Mouse (Mus musculus) forebrain, embryonic 11.5 days (tissue): ENCODE data around the gene Gstp3. TPM values are rescaled to one million over a fixed set of nuclear protein-coding genes. Genes with fewer than 3 reads are reported as not detected.

Source experiments
- ATAC-seq: fragments of 200-750 bp; cut with Nextera tagmentation; replicated peaks from 2 replicates; pipeline ENCODE4 v1.8.0; 2017; ENCODE audit warnings: moderate TSS enrichment; ENCODE audit not compliant: low FRiP score
- DNase-seq: peaks from one replicate; pipeline ENCODE4 v3.0.0-alpha.2; 2017; ENCODE audit warnings: low spot score
- H3K27ac ChIP-seq: fragments of 300-500 bp; sonication (generic); 2 replicates; pipeline ENCODE4 v1.5.1; 2014; ENCODE audit warnings: low read depth, low read length
- H3K27me3 ChIP-seq: fragments of 300-500 bp; sonication (generic); 2 replicates; pipeline ENCODE4 v1.6.1; 2014; ENCODE audit warnings: mild to moderate bottlenecking, low read length, mixed read lengths; ENCODE audit not compliant: control insufficient read depth, insufficient read depth
- H3K36me3 ChIP-seq: fragments of 300-500 bp; sonication (generic); 2 replicates; pipeline ENCODE4 v1.6.1; 2014; ENCODE audit warnings: mild to moderate bottlenecking, low read length, moderate library complexity, mixed read lengths; ENCODE audit not compliant: control insufficient read depth, insufficient read depth
- H3K4me1 ChIP-seq: fragments of 300-500 bp; sonication (generic); replicated peaks from 2 replicates; pipeline ENCODE4 v1.6.1; 2014; ENCODE audit warnings: low read length, mixed read lengths; ENCODE audit not compliant: control insufficient read depth, insufficient read depth
- H3K4me2 ChIP-seq: fragments of 300-500 bp; sonication (generic); 2 replicates; pipeline ENCODE4 v1.6.1; 2014; ENCODE audit warnings: low read depth, mild to moderate bottlenecking, low read length, moderate library complexity, mixed read lengths; ENCODE audit not compliant: severe bottlenecking
- H3K4me3 ChIP-seq: fragments of 300-500 bp; sonication (generic); 2 replicates; pipeline ENCODE4 v1.5.1; 2014; ENCODE audit warnings: low read depth, low read length
- H3K9ac ChIP-seq: fragments of 300-500 bp; sonication (generic); 2 replicates; pipeline ENCODE4 v1.6.1; 2014; ENCODE audit warnings: low read length
- H3K9me3 ChIP-seq: fragments of 300-500 bp; sonication (generic); 2 replicates; pipeline ENCODE4 v1.6.1; 2016; ENCODE audit warnings: low read length, mixed read lengths; ENCODE audit not compliant: control insufficient read depth
- WGBS: fragments of 180-500 bp; shearing (Covaris S2); extraction: QIAGEN DNeasy Blood & Tissue Kit; methylation state at CpG from one replicate; pipeline ENCODE4 v1.1.7; 2014; 5-methylcytosine and 5-hydroxymethylcytosine counted together
- polyA plus RNA-seq: library from polyadenylated mRNA; unstranded; fragments of >200 nt; fragmentation: Nextera tagmentation; extraction: Ambion mirVana; gene quantifications from 2 replicates; pipeline ENCODE4 v1.2.1, GENCODE M21; 2014

Gstp3 gene
- polyA plus RNA-seq, 1 experiment from 2014 or later = not detected

- Histone ChIP-seq H3K27me3 (no peaks in the 10 kb centered on the region), H3K9ac (no peak overlapping the region), H3K4me3 (no peak overlapping the region), H3K36me3 (no peaks in the 10 kb centered on the region), H3K4me2 (no peak overlapping the region), H3K9me3 (no peaks in the 10 kb centered on the region), H3K27ac (no peak overlapping the region), H3K4me1 (no peaks in the 10 kb centered on the region)
- WGBS = 92% methylated on average over 15 of the region's 15 CpGs
- DNase-seq (peak; percentile 42), ATAC-seq (no peak)
Observed at GRCm38 (mm10) chr19:4086156-4086555, 26.8 kb upstream of the Gstp3 start.

- DNase-seq (no peak), ATAC-seq (no peak)
- no peaks in the 10 kb centered on the region for H3K9me3 ChIP-seq
- no peaks in the 10 kb centered on the region for H3K4me1 ChIP-seq
- no peaks in the 10 kb centered on the region for H3K36me3 ChIP-seq
- WGBS = 93% methylated on average over 1 of the region's 1 CpGs
- H3K4me3 ChIP-seq = no peak overlapping the region
- no peak overlapping the region for H3K9ac ChIP-seq
- no peak overlapping the region for H3K4me2 ChIP-seq
- no peak overlapping the region for H3K27ac ChIP-seq
- H3K27me3 ChIP-seq = no peaks in the 10 kb centered on the region
Observed at GRCm38 (mm10) chr19:4084984-4085383, 25.6 kb upstream of the Gstp3 start.

- WGBS = 28% methylated on average over 8 of the region's 8 CpGs
- peak; percentile 51 for DNase-seq
- no peak overlapping the region for H3K9ac ChIP-seq
- no peak overlapping the region for H3K4me3 ChIP-seq
- ATAC-seq = no peak
- no peak overlapping the region for H3K4me2 ChIP-seq
- no peak overlapping the region for H3K27ac ChIP-seq
- no peaks in the 10 kb centered on the region for H3K36me3 ChIP-seq
- no peaks in the 10 kb centered on the region for H3K27me3 ChIP-seq
- no peaks in the 10 kb centered on the region for H3K4me1 ChIP-seq
- no peaks in the 10 kb centered on the region for H3K9me3 ChIP-seq
Observed at GRCm38 (mm10) chr19:4083826-4084225, 24.5 kb upstream of the Gstp3 start.

GRCm38 (mm10) chr19:4083316-4083715, 23.9 kb upstream of the Gstp3 start:
- 66% methylated on average over 7 of the region's 7 CpGs for WGBS
- Histone ChIP-seq H3K36me3 (no peaks in the 10 kb centered on the region), H3K4me3 (no peak overlapping the region), H3K27ac (no peak overlapping the region), H3K4me1 (no peaks in the 10 kb centered on the region), H3K9ac (no peak overlapping the region), H3K4me2 (no peak overlapping the region), H3K9me3 (no peaks in the 10 kb centered on the region), H3K27me3 (no peaks in the 10 kb centered on the region)
- no peak for ATAC-seq
- DNase-seq = peak; percentile 42

- DNase-seq = peak; percentile 38
- no peak overlapping the region for H3K4me2 ChIP-seq
- H3K4me3 ChIP-seq = no peak overlapping the region
- H3K27ac ChIP-seq = no peak overlapping the region
- ATAC-seq = no peak
- no peak overlapping the region for H3K9ac ChIP-seq
- no peaks in the 10 kb centered on the region for H3K4me1 ChIP-seq
- no peaks in the 10 kb centered on the region for H3K36me3 ChIP-seq
- H3K9me3 ChIP-seq = no peaks in the 10 kb centered on the region
- no peaks in the 10 kb centered on the region for H3K27me3 ChIP-seq
- 84% methylated on average over 11 of the region's 11 CpGs for WGBS
Observed at GRCm38 (mm10) chr19:4082219-4082965, 23.0 kb upstream of the Gstp3 start.

GRCm38 (mm10) chr19:4081394-4081793, 22.0 kb upstream of the Gstp3 start, which contains the start of gene Cabp2:
Cabp2 (plus strand) TSS chr19:4081578.
- Histone ChIP-seq H3K27ac (no peak within 1 kb of the TSS), H3K9ac (no peak within 1 kb of the TSS), H3K36me3 (no peaks in the 10 kb centered on the region), H3K27me3 (no peaks in the 10 kb centered on the region), H3K9me3 (no peaks in the 10 kb centered on the region), H3K4me3 (no peak within 1 kb of the TSS), H3K4me2 (no peak within 1 kb of the TSS), H3K4me1 (no peaks in the 10 kb centered on the region)
- DNase-seq (peak; percentile 42), ATAC-seq (no peak)
- WGBS = 70% methylated on average over 3 of the region's 3 CpGs

- H3K4me3 ChIP-seq = no peak overlapping the region
- no peak overlapping the region for H3K9ac ChIP-seq
- H3K4me2 ChIP-seq = no peak overlapping the region
- 69% methylated on average over 8 of the region's 8 CpGs for WGBS
- no peaks in the 10 kb centered on the region for H3K36me3 ChIP-seq
- no peaks in the 10 kb centered on the region for H3K9me3 ChIP-seq
- H3K27ac ChIP-seq = no peak overlapping the region
- no peaks in the 10 kb centered on the region for H3K27me3 ChIP-seq
- no peaks in the 10 kb centered on the region for H3K4me1 ChIP-seq
- ATAC-seq (no peak), DNase-seq (peak; percentile 42)
Observed at GRCm38 (mm10) chr19:4080511-4081009, 21.2 kb upstream of the Gstp3 start.

GRCm38 (mm10) chr19:4079594-4079993, 20.2 kb upstream of the Gstp3 start:
- Histone ChIP-seq H3K4me3 (no peak overlapping the region), H3K4me2 (no peak overlapping the region), H3K27ac (no peak overlapping the region), H3K9me3 (no peaks in the 10 kb centered on the region), H3K36me3 (no peaks in the 10 kb centered on the region), H3K9ac (no peak overlapping the region), H3K27me3 (no peaks in the 10 kb centered on the region), H3K4me1 (no peaks in the 10 kb centered on the region)
- ATAC-seq (no peak), DNase-seq (peak; percentile 17)
- 83% methylated on average over 1 of the region's 1 CpGs for WGBS

GRCm38 (mm10) chr19:4075531-4075930, 16.2 kb upstream of the Gstp3 start:
- no peak for ATAC-seq
- no peak for DNase-seq
- WGBS = 88% methylated on average over 1 of the region's 1 CpGs
- H3K9ac ChIP-seq = no peak overlapping the region
- H3K27me3 ChIP-seq = no peaks in the 10 kb centered on the region
- H3K27ac ChIP-seq = no peak overlapping the region
- H3K4me1 ChIP-seq = no peaks in the 10 kb centered on the region
- H3K4me3 ChIP-seq = no peak overlapping the region
- H3K4me2 ChIP-seq = no peak overlapping the region
- no peaks in the 10 kb centered on the region for H3K9me3 ChIP-seq
- H3K36me3 ChIP-seq = no peaks in the 10 kb centered on the region
